Mouse (Mus musculus): ENCODE data around the gene Cpa5. TPM values are rescaled to one million over a fixed set of nuclear protein-coding genes. Genes with fewer than 3 reads are reported as not detected.

Gene Cpa5
- total and polyA plus RNA-seq, 3 experiments = not detected

GRCm38 (mm10) chr6:30596230-30596898 is 14.4 kb upstream of the Cpa5 start:
- H3K4me1 ChIP-seq (ENCODE audit: control insufficient read depth in 1 of 2, insufficient read depth in 2 of 2, low read length in 2 of 2) = peaks cover 0 to 10% of the 10 kb centered on the region in 2 experiments; a peak in 2 of 4 replicates
- H3K4me3 ChIP-seq (ENCODE audit: control insufficient read depth in 1 of 2, insufficient read depth in 1 of 2, low read depth in 2 of 2, low read length in 2 of 2) = no peak overlapping the region
- no peak overlapping the region for H3K27ac ChIP-seq (ENCODE audit: control insufficient read depth, low read depth, low read length)
- DNase-seq (ENCODE audit: low read depth, low spot score) = no peak
- H3K9me3 ChIP-seq (replicated peaks; ENCODE audit: insufficient read depth, low read length) = no peaks in the 10 kb centered on the region
- H3K36me3 ChIP-seq (ENCODE audit: control insufficient read depth in 1 of 2, insufficient read depth in 2 of 2, low read length in 2 of 2) = peaks cover 0 to 2% of the 10 kb centered on the region in 2 experiments; a peak in 2 of 4 replicates
- no peaks in the 10 kb centered on the region for H3K79me2 ChIP-seq (ENCODE audit: control insufficient read depth, insufficient read depth, low read length, poor library complexity)
- peaks cover 5 to 7% of the 10 kb centered on the region in 2 experiments for H3K27me3 ChIP-seq (ENCODE audit: control insufficient read depth in 1 of 2, insufficient read depth in 2 of 2, low read length in 2 of 2)
- no peak overlapping the region for H3K9ac ChIP-seq (ENCODE audit: control insufficient read depth, low read depth, low read length, poor library complexity, severe bottlenecking)
- no peak for TF ChIP-seq ZKSCAN1 (IDR thresholded peaks at IDR 0.05; ENCODE audit: low read depth, low read length)

- H3K4me1 ChIP-seq (ENCODE audit: control insufficient read depth in 1 of 2, insufficient read depth in 2 of 2, low read length in 2 of 2) = no peaks in the 10 kb centered on the region
- no peaks in the 10 kb centered on the region for H3K9me3 ChIP-seq (replicated peaks; ENCODE audit: insufficient read depth, low read length)
- no peak for DNase-seq (ENCODE audit: low read depth, low spot score)
- peaks cover 9 to 16% of the 10 kb centered on the region in 2 experiments for H3K27me3 ChIP-seq (ENCODE audit: control insufficient read depth in 1 of 2, insufficient read depth in 2 of 2, low read length in 2 of 2)
- no peak overlapping the region for H3K27ac ChIP-seq (ENCODE audit: control insufficient read depth, low read depth, low read length)
- TF ChIP-seq ZMIZ1 (IDR thresholded peaks at IDR 0.05; ENCODE audit: low read depth, low read length) = no peak
- TF ChIP-seq USF1 (IDR thresholded peaks at IDR 0.05; ENCODE audit: low read depth, low read length) = no peak
- TF ChIP-seq KAT2A (conservative IDR thresholded peaks at IDR 0.05; ENCODE audit: low read depth, low read length) = no peak
- TF ChIP-seq GATA1 (IDR thresholded peaks at IDR 0.05; ENCODE audit: low read depth, low read length) = no peak
- TF ChIP-seq TAL1 (IDR thresholded peaks at IDR 0.05; ENCODE audit: low read length) = no peak
- no peak for TF ChIP-seq USF2 (IDR thresholded peaks at IDR 0.05; ENCODE audit: borderline replicate concordance in 1 of 2, insufficient read depth in 1 of 2, low read depth in 1 of 2, low read length in 2 of 2)
- no peak for TF ChIP-seq JUND (IDR thresholded peaks at IDR 0.05; ENCODE audit: low read depth, low read length)
- no peak for TF ChIP-seq ZNF384 (IDR thresholded peaks at IDR 0.05; ENCODE audit: low read depth, low read length)
- no peak for TF ChIP-seq ZC3H11A (IDR thresholded peaks at IDR 0.05; ENCODE audit: low read depth, low read length)
- no peak for TF ChIP-seq NELFE (IDR thresholded peaks at IDR 0.05; ENCODE audit: low read depth, low read length)
- no peak for TF ChIP-seq MEF2A (IDR thresholded peaks at IDR 0.05; ENCODE audit: extremely low read depth, insufficient replicate concordance, low read depth, low read length, poor library complexity, severe bottlenecking)
- no peaks in the 10 kb centered on the region for H3K79me2 ChIP-seq (ENCODE audit: control insufficient read depth, insufficient read depth, low read length, poor library complexity)
- H3K4me3 ChIP-seq (ENCODE audit: control insufficient read depth in 1 of 2, insufficient read depth in 1 of 2, low read depth in 2 of 2, low read length in 2 of 2) = no peak overlapping the region
- H3K9ac ChIP-seq (ENCODE audit: control insufficient read depth, low read depth, low read length, poor library complexity, severe bottlenecking) = no peak overlapping the region
- H3K36me3 ChIP-seq (ENCODE audit: control insufficient read depth in 1 of 2, insufficient read depth in 2 of 2, low read length in 2 of 2) = no peaks in the 10 kb centered on the region
Measured at GRCm38 (mm10) chr6:30600033-30600432, 10.8 kb upstream of the Cpa5 start.

- Histone ChIP-seq H3K27ac (ENCODE audit: control insufficient read depth, low read depth, low read length) (no peak overlapping the region), H3K79me2 (ENCODE audit: control insufficient read depth, insufficient read depth, low read length, poor library complexity) (no peaks in the 10 kb centered on the region), H3K36me3 (ENCODE audit: control insufficient read depth in 1 of 2, insufficient read depth in 2 of 2, low read length in 2 of 2) (no peaks in the 10 kb centered on the region), H3K4me1 (ENCODE audit: control insufficient read depth in 1 of 2, insufficient read depth in 2 of 2, low read length in 2 of 2) (no peaks in the 10 kb centered on the region), H3K27me3 (ENCODE audit: control insufficient read depth in 1 of 2, insufficient read depth in 2 of 2, low read length in 2 of 2) (peaks cover 14 to 16% of the 10 kb centered on the region in 2 experiments), H3K9ac (ENCODE audit: control insufficient read depth, low read depth, low read length, poor library complexity, severe bottlenecking) (no peak overlapping the region), H3K4me3 (ENCODE audit: control insufficient read depth in 1 of 2, insufficient read depth in 1 of 2, low read depth in 2 of 2, low read length in 2 of 2) (no peak overlapping the region), H3K9me3 (replicated peaks; ENCODE audit: insufficient read depth, low read length) (no peaks in the 10 kb centered on the region)
- DNase-seq (ENCODE audit: low read depth, low spot score) = no peak
- TF ChIP-seq KAT2A (conservative IDR thresholded peaks at IDR 0.05; ENCODE audit: low read depth, low read length) (no peak), RAD21 (IDR thresholded peaks at IDR 0.05; ENCODE audit: low read depth, low read length) (no peak), CHD1 (IDR thresholded peaks at IDR 0.05; ENCODE audit: low read depth, low read length) (no peak), ZMIZ1 (IDR thresholded peaks at IDR 0.05; ENCODE audit: low read depth, low read length) (no peak), GABPA (IDR thresholded peaks at IDR 0.05; ENCODE audit: low read depth, low read length) (no peak), USF2 (IDR thresholded peaks at IDR 0.05; ENCODE audit: borderline replicate concordance in 1 of 2, insufficient read depth in 1 of 2, low read depth in 1 of 2, low read length in 2 of 2) (no peak), MAZ (IDR thresholded peaks at IDR 0.05; ENCODE audit: low read depth, low read length) (no peak), E2F4 (IDR thresholded peaks at IDR 0.05; ENCODE audit: borderline replicate concordance, low read depth, low read length) (no peak), NRF1 (IDR thresholded peaks at IDR 0.05; ENCODE audit: insufficient read depth, low read depth, low read length, poor library complexity, severe bottlenecking) (no peak), SMC3 (IDR thresholded peaks at IDR 0.05; ENCODE audit: low read depth, low read length) (no peak), MAFK (IDR thresholded peaks at IDR 0.05; ENCODE audit: borderline replicate concordance, low read depth, low read length) (no peak)
Measured at GRCm38 (mm10) chr6:30600995-30601394, 9.8 kb upstream of the Cpa5 start.
